Mouse (Mus musculus) forebrain, embryonic 10.5 days (tissue): ENCODE data around the gene Slc12a3. TPM values are rescaled to one million over a fixed set of nuclear protein-coding genes. Genes with fewer than 3 reads are reported as not detected.

ENCODE experiments used
- DNase-seq: peaks from one replicate; pipeline ENCODE4 v3.0.0-alpha.2; 2017; ENCODE audit warnings: low spot score; ENCODE audit errors: extremely low spot score
- H3K27ac ChIP-seq: fragments of 300-500 bp; sonication (generic); 2 replicates; pipeline ENCODE4 v1.5.1; 2016; ENCODE audit warnings: mild to moderate bottlenecking
- H3K27me3 ChIP-seq: fragments of 300-500 bp; sonication (generic); 2 replicates; pipeline ENCODE4 v1.6.1; 2016; ENCODE audit warnings: mild to moderate bottlenecking; ENCODE audit not compliant: poor library complexity, severe bottlenecking
- H3K36me3 ChIP-seq: fragments of 300-500 bp; sonication (generic); replicated peaks from 2 replicates; pipeline ENCODE4 v1.6.1; 2016; ENCODE audit warnings: mild to moderate bottlenecking, moderate library complexity
- H3K4me1 ChIP-seq: fragments of 300-500 bp; sonication (generic); 2 replicates; pipeline ENCODE4 v1.6.1; 2016
- H3K4me3 ChIP-seq: fragments of 300-500 bp; sonication (generic); 2 replicates; pipeline ENCODE4 v1.5.1; 2016; ENCODE audit warnings: mild to moderate bottlenecking, moderate library complexity
- H3K9me3 ChIP-seq: fragments of 300-500 bp; sonication (generic); 2 replicates; pipeline ENCODE4 v1.6.1; 2016; ENCODE audit warnings: mild to moderate bottlenecking, moderate library complexity
- WGBS: fragments of 180-500 bp; shearing (Covaris S2); methylation state at CpG from one replicate; pipeline ENCODE4 v1.1.7; 2016; 5-methylcytosine and 5-hydroxymethylcytosine counted together
- polyA plus RNA-seq: library from polyadenylated mRNA; unstranded; fragments of >200 nt; fragmentation: Nextera tagmentation; extraction: Ambion mirVana; gene quantifications from 2 replicates; pipeline ENCODE4 v1.2.1, GENCODE M21; 2016

Gene Slc12a3
- polyA plus RNA-seq, 1 experiment from 2014 or later: not detected

GRCm38 (mm10) chr8:94384166-94384565 lies 55.2 kb downstream of the Slc12a3 start:
- H3K27ac ChIP-seq: no peak overlapping the region
- H3K27me3 ChIP-seq: peaks cover 3% of the 10 kb centered on the region; the same call in 1 of the 2 replicates
- 92% methylated on average over 7 of the region's 7 CpGs for WGBS
- no peak overlapping the region for H3K4me3 ChIP-seq
- DNase-seq: no peak
- H3K36me3 ChIP-seq: peaks cover under 1% of the 10 kb centered on the region
- H3K4me1 ChIP-seq: peaks cover 26% of the 10 kb centered on the region
- no peaks in the 10 kb centered on the region for H3K9me3 ChIP-seq

GRCm38 (mm10) chr8:94385506-94386213 lies 56.7 kb downstream of the Slc12a3 start:
- WGBS: 31% methylated on average over 20 of the region's 20 CpGs
- peak overlapping the region; percentile 91 for H3K4me3 ChIP-seq
- peak overlapping the region; percentile 94 for H3K27ac ChIP-seq
- H3K36me3 ChIP-seq: peaks cover 16% of the 10 kb centered on the region
- H3K27me3 ChIP-seq: peaks cover 3% of the 10 kb centered on the region; the same call in 1 of the 2 replicates
- peaks cover 26% of the 10 kb centered on the region for H3K4me1 ChIP-seq
- H3K9me3 ChIP-seq: no peaks in the 10 kb centered on the region
- DNase-seq: no peak

- peaks cover 23% of the 10 kb centered on the region for H3K36me3 ChIP-seq
- under 1% methylated on average over 65 of the region's 65 CpGs for WGBS
- H3K4me1 ChIP-seq: peaks cover 26% of the 10 kb centered on the region
- H3K9me3 ChIP-seq: no peaks in the 10 kb centered on the region
- peaks cover 3% of the 10 kb centered on the region; the same call in 1 of the 2 replicates for H3K27me3 ChIP-seq
- DNase-seq: peak; percentile 97
- H3K4me3 ChIP-seq: peak within 1 kb of the TSS; percentile 91
- H3K27ac ChIP-seq: peak within 1 kb of the TSS; percentile 94
These were observed 57.4 kb downstream of the Slc12a3 start, which contains the start of gene Herpud1 for GRCm38 (mm10) chr8:94386214-94387026. TSS of gene Herpud1 (plus strand) at chr8:94386438.

- peak overlapping the region; percentile 94 for H3K27ac ChIP-seq
- DNase-seq: peak; percentile 76
- H3K4me3 ChIP-seq: peak overlapping the region; percentile 91
- no peaks in the 10 kb centered on the region for H3K9me3 ChIP-seq
- H3K4me1 ChIP-seq: peaks cover 26% of the 10 kb centered on the region
- under 1% methylated on average over 25 of the region's 25 CpGs for WGBS
- peaks cover 3% of the 10 kb centered on the region; the same call in 1 of the 2 replicates for H3K27me3 ChIP-seq
- H3K36me3 ChIP-seq: peaks cover 30% of the 10 kb centered on the region
These were observed 58.2 kb downstream of the Slc12a3 start for GRCm38 (mm10) chr8:94387027-94387684.

- peak overlapping the region; percentile 91 for H3K4me3 ChIP-seq
- H3K27ac ChIP-seq: peak overlapping the region; percentile 94
- peaks cover 26% of the 10 kb centered on the region for H3K4me1 ChIP-seq
- no peaks in the 10 kb centered on the region for H3K9me3 ChIP-seq
- H3K27me3 ChIP-seq: peaks cover 3% of the 10 kb centered on the region; the same call in 1 of the 2 replicates
- 44% methylated on average over 6 of the region's 6 CpGs for WGBS
- DNase-seq: no peak
- H3K36me3 ChIP-seq: peaks cover 37% of the 10 kb centered on the region
These were observed 58.8 kb downstream of the Slc12a3 start for GRCm38 (mm10) chr8:94387785-94388184.

- peaks cover 54% of the 10 kb centered on the region for H3K36me3 ChIP-seq
- no peak overlapping the region for H3K27ac ChIP-seq
- H3K4me1 ChIP-seq: peaks cover 26% of the 10 kb centered on the region
- DNase-seq: no peak
- 91% methylated on average over 6 of the region's 6 CpGs for WGBS
- no peak overlapping the region for H3K4me3 ChIP-seq
- no peaks in the 10 kb centered on the region for H3K9me3 ChIP-seq
- H3K27me3 ChIP-seq: peaks cover 3% of the 10 kb centered on the region; the same call in 1 of the 2 replicates
These were observed 60.5 kb downstream of the Slc12a3 start for GRCm38 (mm10) chr8:94389531-94389930.

GRCm38 (mm10) chr8:94390429-94390828 lies 61.4 kb downstream of the Slc12a3 start:
- H3K4me3 ChIP-seq: no peak overlapping the region
- H3K9me3 ChIP-seq: no peaks in the 10 kb centered on the region
- H3K4me1 ChIP-seq: peaks cover 24% of the 10 kb centered on the region
- no peak overlapping the region for H3K27ac ChIP-seq
- DNase-seq: no peak
- no peaks in the 10 kb centered on the region for H3K27me3 ChIP-seq
- 95% methylated on average over 6 of the region's 6 CpGs for WGBS
- H3K36me3 ChIP-seq: peaks cover 63% of the 10 kb centered on the region

- Histone ChIP-seq H3K4me1 (peaks cover 19% of the 10 kb centered on the region), H3K9me3 (no peaks in the 10 kb centered on the region), H3K27ac (no peak overlapping the region), H3K36me3 (peaks cover 68% of the 10 kb centered on the region), H3K4me3 (no peak overlapping the region), H3K27me3 (no peaks in the 10 kb centered on the region)
- DNase-seq: no peak
- WGBS: 95% methylated on average over 8 of the region's 8 CpGs
These were observed 61.9 kb downstream of the Slc12a3 start for GRCm38 (mm10) chr8:94390910-94391309.

GRCm38 (mm10) chr8:94392147-94392546 lies 63.1 kb downstream of the Slc12a3 start:
- H3K27me3 ChIP-seq: no peaks in the 10 kb centered on the region
- peaks cover 12% of the 10 kb centered on the region for H3K4me1 ChIP-seq
- H3K27ac ChIP-seq: no peak overlapping the region
- 81% methylated on average over 12 of the region's 12 CpGs for whole genome bisulfite sequencing
- no peaks in the 10 kb centered on the region for H3K9me3 ChIP-seq
- peak; percentile 40 for DNase-seq
- H3K4me3 ChIP-seq: no peak overlapping the region
- H3K36me3 ChIP-seq: peaks cover 77% of the 10 kb centered on the region

- peaks cover 77% of the 10 kb centered on the region for H3K36me3 ChIP-seq
- no peak for DNase-seq
- peaks cover 9% of the 10 kb centered on the region for H3K4me1 ChIP-seq
- no peak overlapping the region for H3K27ac ChIP-seq
- no peaks in the 10 kb centered on the region for H3K9me3 ChIP-seq
- H3K27me3 ChIP-seq: no peaks in the 10 kb centered on the region
- H3K4me3 ChIP-seq: no peak overlapping the region
- WGBS: 91% methylated on average over 6 of the region's 6 CpGs
These were observed 63.6 kb downstream of the Slc12a3 start for GRCm38 (mm10) chr8:94392648-94393047.

- H3K4me3 ChIP-seq: no peak overlapping the region
- H3K27ac ChIP-seq: no peak overlapping the region
- WGBS: 87% methylated on average over 6 of the region's 6 CpGs
- DNase-seq: no peak
- peaks cover 59% of the 10 kb centered on the region for H3K36me3 ChIP-seq
- no peaks in the 10 kb centered on the region for H3K27me3 ChIP-seq
- H3K4me1 ChIP-seq: no peaks in the 10 kb centered on the region
- H3K9me3 ChIP-seq: no peaks in the 10 kb centered on the region
These were observed 67.0 kb downstream of the Slc12a3 start for GRCm38 (mm10) chr8:94395851-94396540.
